12 mouse cellular contexts compared by ENCODE assay signal in the genomic region with DNA sequence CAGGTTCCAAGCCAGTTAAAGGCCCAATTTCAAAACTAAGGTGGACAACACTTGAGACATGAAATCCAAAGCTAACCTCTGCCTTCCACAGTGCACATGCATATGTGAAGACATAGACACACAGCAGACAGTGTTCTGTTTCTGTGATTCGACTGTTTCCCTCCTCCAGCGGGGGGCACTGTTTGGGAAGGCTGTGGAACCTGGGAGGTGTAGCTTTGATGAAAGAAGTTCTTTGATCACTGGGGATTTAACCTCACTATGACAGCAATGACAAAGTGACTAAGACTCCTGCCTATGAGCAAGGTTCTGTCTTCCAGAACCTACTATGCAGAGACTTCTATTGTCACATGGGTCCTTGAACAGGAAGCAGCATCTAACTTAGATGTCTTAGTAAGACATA. TPM values are rescaled to one million over a fixed set of nuclear protein-coding genes. Genes with fewer than 3 reads are reported as not detected.
DNase-seq lines count a peak whose midpoint lies in the region; ATAC-seq and TF ChIP-seq lines count a peak whose summit lies in the region.
"Had no signal": no experiment of that assay in that cellular context is flagged by ENCODE, and none has a peak within 500 bp of the region (broad histone marks: within the 10 kb centered on the region; RNA-seq: fewer than 3 reads in every experiment).

No protein-coding gene starts in this region.

- H3K9ac ChIP-seq in heart, adult 2 months (ENCODE audit: low read depth, low read length) = no peak overlapping the region
- H3K9ac ChIP-seq in lung, embryonic 14.5 days = no peak overlapping the region
- H3K9ac ChIP-seq in neural tube, embryonic 15.5 days (replicated peaks) = no peak overlapping the region
- H3K9ac ChIP-seq: heart, embryonic 15.5 days; liver, embryonic 15.5 days had no signal

- 74% methylated on average over 2 of the region's 2 CpGs for WGBS in heart, adult 2 months
- WGBS in lung, embryonic 14.5 days = 84% methylated on average over 2 of the region's 2 CpGs
- 78% methylated on average over 2 of the region's 2 CpGs for WGBS in neural tube, embryonic 15.5 days

- peak; percentile 44 for TF ChIP-seq CTCF in heart, adult 2 months (IDR thresholded peaks at IDR 0.05)
- peak; percentile 41 for TF ChIP-seq CTCF in lung, embryonic 14.5 days (IDR thresholded peaks at IDR 0.05; ENCODE audit: low read depth)
- TF ChIP-seq CTCF in Patski (IDR thresholded peaks at IDR 0.05) = peak; percentile 56

- no peaks in the 10 kb centered on the region for H3K9me3 ChIP-seq in lung, embryonic 14.5 days (ENCODE audit: low read depth, low read length)
- no peaks in the 10 kb centered on the region for H3K9me3 ChIP-seq in neural tube, embryonic 15.5 days (replicated peaks)
- H3K9me3 ChIP-seq: heart, embryonic 15.5 days; liver, embryonic 15.5 days had no signal

- H3K4me1 ChIP-seq in heart, adult 2 months (ENCODE audit: control insufficient read depth, insufficient read depth, low read length) = peaks cover 17% of the 10 kb centered on the region
- no peaks in the 10 kb centered on the region for H3K4me1 ChIP-seq in lung, embryonic 14.5 days (ENCODE audit: insufficient read depth)
- no peaks in the 10 kb centered on the region for H3K4me1 ChIP-seq in neural tube, embryonic 15.5 days

- H3K27me3 ChIP-seq in heart, adult 2 months (ENCODE audit: control insufficient read depth, insufficient read depth, low read length) = no peaks in the 10 kb centered on the region
- no peaks in the 10 kb centered on the region for H3K27me3 ChIP-seq in lung, embryonic 14.5 days (ENCODE audit: insufficient read depth, low read length)
- no peaks in the 10 kb centered on the region for H3K27me3 ChIP-seq in Patski
- no peaks in the 10 kb centered on the region for H3K27me3 ChIP-seq in splenic B cell, adult 2 months (ENCODE audit: control insufficient read depth, insufficient read depth, low read length, poor library complexity, severe bottlenecking)
- H3K27me3 ChIP-seq in neural tube, embryonic 15.5 days (replicated peaks) = no peaks in the 10 kb centered on the region
- H3K27me3 ChIP-seq: heart, embryonic 15.5 days; liver, embryonic 15.5 days had no signal

- ATAC-seq in lung, embryonic 14.5 days (ENCODE audit: insufficient read depth) = no peak
- no peak for ATAC-seq in Patski
- ATAC-seq in neural tube, embryonic 15.5 days (ENCODE audit: low FRiP score) = no peak
- ATAC-seq: inflammation-experienced regulatory T-cells, adult 6 months had no signal

- no peak for TF ChIP-seq EP300 in heart, adult 2 months (IDR thresholded peaks at IDR 0.05; ENCODE audit: insufficient read depth, low read depth, low read length)

- H3K27ac ChIP-seq in heart, adult 2 months = no peak overlapping the region
- H3K27ac ChIP-seq in lung, embryonic 14.5 days (ENCODE audit: low read depth) = no peak overlapping the region
- no peak overlapping the region for H3K27ac ChIP-seq in neural tube, embryonic 15.5 days (replicated peaks)
- H3K27ac ChIP-seq: heart, embryonic 15.5 days; liver, embryonic 15.5 days had no signal

- no peaks in the 10 kb centered on the region; the same call in 1 of the 2 replicates for H3K36me3 ChIP-seq in heart, adult 2 months (ENCODE audit: control insufficient read depth, insufficient read depth, low read length)
- H3K36me3 ChIP-seq in lung, embryonic 14.5 days (ENCODE audit: insufficient read depth) = peaks cover 28% of the 10 kb centered on the region
- no peaks in the 10 kb centered on the region for H3K36me3 ChIP-seq in splenic B cell, adult 2 months (ENCODE audit: control insufficient read depth, insufficient read depth, low read length, poor library complexity, severe bottlenecking)
- H3K36me3 ChIP-seq in neural tube, embryonic 15.5 days = peaks cover 37% of the 10 kb centered on the region

- DNase-seq in heart, adult 2 months = no peak
- DNase-seq in heart, postnatal 14 days = no peak
- no peak for DNase-seq in lung, embryonic 14.5 days
- no peak for DNase-seq in lung, adult 18-20 months
- DNase-seq in Patski (ENCODE audit: low read depth, low spot score) = no peak
- DNase-seq in splenic B cell, adult 2 months (ENCODE audit: low read depth, low spot score) = peak; percentile 22
- DNase-seq: cerebellum, adult 11-12 months had no signal

- intact Hi-C loops in heart, adult 2 months (cut with DNase I) = loop anchor here (5.0 to 10.0 kb wide), 3 partner anchors 105 to 183 kb away; partner anchors contain the start of gene 2410004P03Rik
- intact Hi-C loops in heart, postnatal 14 days (cut with DNase I) = loop anchor here (5.0 kb wide), 1 partner anchor 138 kb away; no protein-coding TSS in a partner anchor

- CTCF ChIA-PET in Patski (lab: Charles Lee) = interaction anchor here (0.7 to 2.4 kb wide), 4 partner anchors 11 to 129 kb away, joined by 3 to 5 read pairs (median 4); no protein-coding TSS in a partner anchor

- POLR2A ChIA-PET in Patski (lab: Charles Lee) = no interaction called here

- no peak for TF ChIP-seq POLR2A in heart, adult 2 months (IDR thresholded peaks at IDR 0.05; ENCODE audit: insufficient read depth, low read depth, low read length)

- no peak overlapping the region for H3K4me3 ChIP-seq in heart, adult 2 months
- H3K4me3 ChIP-seq in lung, embryonic 14.5 days (ENCODE audit: low read depth, low read length) = no peak overlapping the region
- H3K4me3 ChIP-seq in neural tube, embryonic 15.5 days (replicated peaks) = no peak overlapping the region
- H3K4me3 ChIP-seq: heart, embryonic 15.5 days; liver, embryonic 15.5 days had no signal

- in situ Hi-C loops in Patski (cut with MboI; ENCODE audit: low pct_unique_long_range_greater_than_20kb) = no loop called here

- H3K4me2 ChIP-seq in lung, embryonic 14.5 days = no peak overlapping the region
- no peak overlapping the region for H3K4me2 ChIP-seq in neural tube, embryonic 15.5 days
- H3K4me2 ChIP-seq: heart, embryonic 15.5 days; liver, embryonic 15.5 days; midbrain, embryonic 11.5 days had no signal

- H3K79me2 ChIP-seq in heart, adult 2 months (replicated peaks; ENCODE audit: control insufficient read depth, insufficient read depth, low read length) = no peaks in the 10 kb centered on the region

RNA-seq across cellular contexts. Expression of gene E2f6, which starts 19.0 kb away (rescaled TPM):
- 10 to 100 TPM; 79.1 to 84.1 TPM for total RNA-seq in heart, adult 2 months (2021)
- 46.7 and 87.4 TPM in 2 replicates for polyA plus RNA-seq in heart, adult 2 months (2012; rRNA removed)
- 10 to 100 TPM; 57.2 to 60.7 TPM for total RNA-seq in heart, postnatal 14 days (2021)
- polyA plus RNA-seq in lung, embryonic 14.5 days (2014; fragmentation: Nextera tagmentation; extraction: Ambion mirVana) = 49.0 and 49.8 TPM in 2 replicates
- 35.3 TPM for polyA plus RNA-seq in Patski (2021)
- polyA plus RNA-seq in neural tube, embryonic 15.5 days (2015; fragmentation: Nextera tagmentation; extraction: Ambion mirVana) = 26.3 and 31.2 TPM in 2 replicates

RNA-seq across cellular contexts. Expression of gene Greb1, which starts 29.1 kb away (rescaled TPM):
- total RNA-seq in heart, adult 2 months (2021) = under 1 TPM; 0.25 to 0.39 TPM
- polyA plus RNA-seq in heart, adult 2 months (2012; rRNA removed) = 0.44 and 0.51 TPM in 2 replicates
- under 1 TPM; 0.19 to 0.90 TPM for total RNA-seq in heart, postnatal 14 days (2021)
- 3.1 and 4.4 TPM in 2 replicates for polyA plus RNA-seq in lung, embryonic 14.5 days (2014; fragmentation: Nextera tagmentation; extraction: Ambion mirVana)
- 0.04 TPM for polyA plus RNA-seq in Patski (2021)
- 0.67 and 1.9 TPM in 2 replicates for polyA plus RNA-seq in neural tube, embryonic 15.5 days (2015; fragmentation: Nextera tagmentation; extraction: Ambion mirVana)
